Mouse (Mus musculus) liver, embryonic 14.5 days (tissue): Measurements from ENCODE around the gene Kcnma1. TPM values are rescaled to one million over a fixed set of nuclear protein-coding genes. Genes with fewer than 3 reads are reported as not detected.

ENCODE experiments used
- ATAC-seq: fragments of 200-750 bp; cut with Nextera tagmentation; 2 replicates; pipeline ENCODE4 v1.8.0; 2017; ENCODE audit warnings: moderate number of reproducible peaks, mild to moderate bottlenecking, moderate library complexity; ENCODE audit not compliant: insufficient read depth
- DNase-seq, 3 experiments: peaks; one replicate each; pipeline ENCODE4 v3.0.0-alpha.2; 2012 to 2013; ENCODE audit warnings: low read depth in 3 of 3, low spot score in 3 of 3
- H3K27ac ChIP-seq: fragments of 300-500 bp; sonication (generic); 2 replicates; pipeline ENCODE4 v1.5.1; 2014; ENCODE audit warnings: moderate library complexity, mild to moderate bottlenecking, control low read depth, inconsistent platforms
- H3K27me3 ChIP-seq: fragments of 300-500 bp; sonication (generic); 2 replicates; pipeline ENCODE4 v1.6.1; 2014; ENCODE audit warnings: mild to moderate bottlenecking, low read length, moderate library complexity; ENCODE audit not compliant: control insufficient read depth, insufficient read depth
- H3K36me3 ChIP-seq: fragments of 300-500 bp; sonication (generic); replicated peaks from 2 replicates; pipeline ENCODE4 v1.6.1; 2014; ENCODE audit warnings: low read depth; ENCODE audit not compliant: control insufficient read depth, insufficient read depth
- H3K4me1 ChIP-seq, 2 experiments: fragments of 200-500 bp in 1 of 2; fragments of 300-500 bp in 1 of 2; sonication (generic) in 1 of 2; replicated peaks; 2 replicates each; pipeline ENCODE4 v1.6.1; 2012 to 2014; ENCODE audit warnings: antibody characterized with exemption in 1 of 2, inconsistent platforms in 1 of 2, low read length in 1 of 2; ENCODE audit not compliant: control insufficient read depth in 2 of 2, insufficient read depth in 2 of 2
- H3K4me2 ChIP-seq: fragments of 300-500 bp; sonication (generic); 2 replicates; pipeline ENCODE4 v1.6.1; 2014; ENCODE audit warnings: low read depth, mild to moderate bottlenecking, control low read depth, moderate library complexity
- H3K4me3 ChIP-seq, 2 experiments: fragments of 200-500 bp in 1 of 2; fragments of 300-500 bp in 1 of 2; sonication (generic) in 1 of 2; 2 replicates each; pipeline ENCODE4 v1.5.1; 2012 to 2014; ENCODE audit warnings: low read depth in 2 of 2, low read length in 2 of 2, mild to moderate bottlenecking in 2 of 2, control low read depth in 1 of 2, inconsistent platforms in 1 of 2, moderate library complexity in 1 of 2; ENCODE audit not compliant: insufficient read depth in 1 of 2
- H3K9ac ChIP-seq: fragments of 300-500 bp; sonication (generic); replicated peaks from 2 replicates; pipeline ENCODE4 v1.6.1; 2014; ENCODE audit warnings: mild to moderate bottlenecking, control low read depth, moderate library complexity
- H3K9me3 ChIP-seq: fragments of 300-500 bp; sonication (generic); 2 replicates; pipeline ENCODE4 v1.6.1; 2016; ENCODE audit warnings: low read length, mixed read lengths; ENCODE audit not compliant: control insufficient read depth
- CTCF ChIP-seq: IDR thresholded peaks from 2 replicates; pipeline ENCODE4 v1.5.1; 2016; ENCODE audit warnings: antibody characterized with exemption, low read depth, control low read depth
- EP300 ChIP-seq: IDR thresholded peaks from 2 replicates; pipeline ENCODE4 v1.6.1; 2016; ENCODE audit warnings: antibody characterized with exemption, low read depth
- WGBS: fragments of 180-500 bp; shearing (Covaris S2); extraction: QIAGEN DNeasy Blood & Tissue Kit; methylation state at CpG from one replicate; pipeline ENCODE4 v1.1.7; 2014; ENCODE audit not compliant: insufficient replicate concordance; 5-methylcytosine and 5-hydroxymethylcytosine counted together
- polyA plus RNA-seq, 2 experiments: library from polyadenylated mRNA; depleted of rRNA in 1 of 2; stranded (reverse) in 1 of 2; unstranded in 1 of 2; fragments of >200 nt; fragmentation: Nextera tagmentation in 1 of 2; extraction: Ambion mirVana in 1 of 2; gene quantifications; 2 replicates each; pipeline versions ENCODE4 v1.2.1 to v1.2.3; 2012 to 2014

Kcnma1 gene
- polyA plus RNA-seq, 2 experiments, result 0.03 TPM; not detected in 1

GRCm38 (mm10) chr14:23550467-23550866 is 463.8 kb downstream of the Kcnma1 start:
- 48% methylated on average over 3 of the region's 3 CpGs for WGBS
- H3K9me3 ChIP-seq, result no peaks in the 10 kb centered on the region
- no peaks in the 10 kb centered on the region for H3K27me3 ChIP-seq
- H3K4me3 ChIP-seq, result no peak overlapping the region
- H3K27ac ChIP-seq, result no peak overlapping the region
- no peaks in the 10 kb centered on the region for H3K4me1 ChIP-seq
- ATAC-seq (no peak), DNase-seq (no peak)
- no peaks in the 10 kb centered on the region for H3K36me3 ChIP-seq
- H3K4me2 ChIP-seq, result no peak overlapping the region
- no peak for TF ChIP-seq CTCF
- no peak overlapping the region for H3K9ac ChIP-seq

- H3K4me3 ChIP-seq, result no peak overlapping the region
- no peaks in the 10 kb centered on the region for H3K9me3 ChIP-seq
- WGBS, result 66% methylated on average over 6 of the region's 6 CpGs
- no peak overlapping the region for H3K4me2 ChIP-seq
- no peaks in the 10 kb centered on the region for H3K27me3 ChIP-seq
- DNase-seq, result no peak
- TF ChIP-seq EP300 (no peak), CTCF (no peak)
- H3K9ac ChIP-seq, result no peak overlapping the region
- H3K36me3 ChIP-seq, result no peaks in the 10 kb centered on the region
- no peaks in the 10 kb centered on the region for H3K4me1 ChIP-seq
- no peak for ATAC-seq
- H3K27ac ChIP-seq, result no peak overlapping the region
Observed at GRCm38 (mm10) chr14:23542131-23542530, 472.2 kb downstream of the Kcnma1 start.

DNA sequence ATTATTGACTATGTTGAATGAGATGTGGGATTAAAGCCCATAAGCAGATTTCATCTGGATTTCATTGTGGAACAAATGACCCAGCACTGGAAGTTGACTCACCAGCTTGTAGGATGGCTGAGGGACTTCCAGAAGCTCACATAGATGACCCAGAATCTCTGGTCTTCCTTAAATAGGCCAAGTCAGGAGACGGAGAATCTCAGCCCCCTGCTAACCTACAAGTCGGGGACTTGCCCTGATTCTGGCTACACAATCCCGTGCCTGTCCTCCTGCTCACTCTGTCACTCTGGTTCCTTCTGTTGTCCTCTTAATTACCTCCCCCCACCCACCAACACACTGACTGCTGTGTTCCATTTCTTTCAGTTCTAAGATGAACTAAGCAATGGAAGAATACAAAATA is 474.7 kb downstream of the Kcnma1 start:
- WGBS, result 76% methylated on average over 3 of the region's 3 CpGs
- Histone ChIP-seq H3K9me3 (no peaks in the 10 kb centered on the region), H3K36me3 (no peaks in the 10 kb centered on the region), H3K4me2 (no peak overlapping the region), H3K27me3 (no peaks in the 10 kb centered on the region), H3K27ac (no peak overlapping the region), H3K4me1 (no peaks in the 10 kb centered on the region), H3K4me3 (no peak overlapping the region), H3K9ac (no peak overlapping the region)
- TF ChIP-seq EP300 (no peak), CTCF (no peak)
- no peak for DNase-seq
- no peak for ATAC-seq

DNA sequence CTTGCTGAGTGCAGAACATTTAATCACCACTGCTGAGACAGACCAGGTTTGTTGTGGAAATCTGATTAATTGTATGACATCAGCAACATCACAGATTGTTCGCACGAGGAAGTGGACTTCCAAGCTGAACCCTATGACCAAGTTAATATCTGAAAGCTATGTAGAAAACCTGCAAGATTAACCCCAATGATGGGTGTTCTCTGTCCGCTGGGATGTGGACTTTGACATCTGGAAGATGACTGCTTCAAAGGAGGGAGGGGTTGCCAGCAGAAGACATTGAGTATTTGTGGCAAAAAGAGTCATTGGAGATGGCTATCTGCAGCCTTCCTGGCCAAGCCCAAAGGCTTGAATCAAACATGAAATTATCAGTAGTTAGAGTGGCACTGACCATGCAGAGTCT is 480.9 kb downstream of the Kcnma1 start:
- H3K9ac ChIP-seq, result no peak overlapping the region
- no peak for ATAC-seq
- 62% methylated on average over 3 of the region's 3 CpGs for WGBS

GRCm38 (mm10) chr14:23531735-23532525 is 482.4 kb downstream of the Kcnma1 start:
- H3K4me3 ChIP-seq, result no peak overlapping the region
- H3K9ac ChIP-seq, result no peak overlapping the region
- no peaks in the 10 kb centered on the region for H3K27me3 ChIP-seq
- DNase-seq, result no peak
- TF ChIP-seq EP300, result no peak
- TF ChIP-seq CTCF, result no peak
- H3K4me2 ChIP-seq, result no peak overlapping the region
- H3K4me1 ChIP-seq, result no peaks in the 10 kb centered on the region
- H3K9me3 ChIP-seq, result no peaks in the 10 kb centered on the region
- H3K36me3 ChIP-seq, result no peaks in the 10 kb centered on the region
- WGBS, result 50% methylated on average over 8 of the region's 8 CpGs
- H3K27ac ChIP-seq, result no peak overlapping the region
- no peak for ATAC-seq

More for the DNA sequence above, 480.9 kb downstream of the Kcnma1 start:
- Histone ChIP-seq H3K27ac (no peak overlapping the region), H3K4me2 (no peak overlapping the region), H3K9me3 (no peaks in the 10 kb centered on the region), H3K27me3 (no peaks in the 10 kb centered on the region), H3K4me3 (no peak overlapping the region), H3K4me1 (no peaks in the 10 kb centered on the region), H3K36me3 (no peaks in the 10 kb centered on the region)
- no peak for DNase-seq
- TF ChIP-seq CTCF (no peak), EP300 (no peak)
